Mouse (Mus musculus) kidney, postnatal 10 days (tissue): ENCODE data around the gene Mical1.
A peak's percentile ranks its signal among the peaks of the same experiment; 100 is the strongest.

Experiments
- DNase-seq: peaks from one replicate; pipeline ENCODE4 v3.0.0; 2021; ENCODE audit warnings: mixed read lengths

Gene Mical1

GRCm38 (mm10) chr10:41476171-41477017 is at the start of gene Mical1:
Gene Mical1 (plus strand): TSS chr10:41476314.
- peak; percentile 73 for DNase-seq

GRCm38 (mm10) chr10:41426368-41426767 is 49.7 kb upstream of the Mical1 start:
- no peak for DNase-seq

- DNase-seq: peak; percentile 78
These were observed 41.5 kb upstream of the Mical1 start for GRCm38 (mm10) chr10:41434624-41435023.

GRCm38 (mm10) chr10:41435141-41435540 is 41.0 kb upstream of the Mical1 start:
- no peak for DNase-seq

GRCm38 (mm10) chr10:41448216-41448615 is 27.9 kb upstream of the Mical1 start:
- no peak for DNase-seq

GRCm38 (mm10) chr10:41449684-41450083 is 26.4 kb upstream of the Mical1 start:
- peak; percentile 45 for DNase-seq

- peak; percentile 97 for DNase-seq
These were observed 25.9 kb upstream of the Mical1 start, which contains the start of gene Zbtb24 for GRCm38 (mm10) chr10:41450137-41450670. Gene Zbtb24 (plus strand): TSS chr10:41450383.

GRCm38 (mm10) chr10:41450780-41451522 is 25.2 kb upstream of the Mical1 start:
- DNase-seq: no peak

- peak; percentile 50 for DNase-seq
These were observed 24.5 kb upstream of the Mical1 start for GRCm38 (mm10) chr10:41451656-41452055.

GRCm38 (mm10) chr10:41452791-41453190 is 23.3 kb upstream of the Mical1 start:
- DNase-seq: no peak

GRCm38 (mm10) chr10:41459990-41460389 is 16.1 kb upstream of the Mical1 start:
- DNase-seq: no peak

- DNase-seq: peak; percentile 5
These were observed 15.6 kb upstream of the Mical1 start for GRCm38 (mm10) chr10:41460501-41460900.

- DNase-seq: no peak
These were observed 14.9 kb upstream of the Mical1 start for GRCm38 (mm10) chr10:41461057-41461722.

GRCm38 (mm10) chr10:41464401-41464955 is 11.6 kb upstream of the Mical1 start:
- DNase-seq: no peak

GRCm38 (mm10) chr10:41467325-41467724 is 8.8 kb upstream of the Mical1 start:
- DNase-seq: no peak

- DNase-seq: no peak
These were observed 5.4 kb upstream of the Mical1 start for GRCm38 (mm10) chr10:41470693-41471092.

- no peak for DNase-seq
These were observed 3.6 kb upstream of the Mical1 start for GRCm38 (mm10) chr10:41472534-41472933.

- DNase-seq: no peak
These were observed 3.1 kb upstream of the Mical1 start for GRCm38 (mm10) chr10:41472962-41473481.

GRCm38 (mm10) chr10:41473782-41474468 is 2.2 kb upstream of the Mical1 start:
- peak; percentile 45 for DNase-seq

- DNase-seq: no peak
These were observed 1.1 kb upstream of the Mical1 start for GRCm38 (mm10) chr10:41474981-41475391.

GRCm38 (mm10) chr10:41477018-41477277 is 834 bp downstream of the Mical1 start:
- DNase-seq: no peak
